Mouse (Mus musculus): ENCODE measurements at regions not wholly inside any gene's neighbourhood (a gene's known extent, or its start where the extent isn't known, plus 50 kb on each side); places are given as distances from the start of the nearest gene placed in this dataset.

DNA sequence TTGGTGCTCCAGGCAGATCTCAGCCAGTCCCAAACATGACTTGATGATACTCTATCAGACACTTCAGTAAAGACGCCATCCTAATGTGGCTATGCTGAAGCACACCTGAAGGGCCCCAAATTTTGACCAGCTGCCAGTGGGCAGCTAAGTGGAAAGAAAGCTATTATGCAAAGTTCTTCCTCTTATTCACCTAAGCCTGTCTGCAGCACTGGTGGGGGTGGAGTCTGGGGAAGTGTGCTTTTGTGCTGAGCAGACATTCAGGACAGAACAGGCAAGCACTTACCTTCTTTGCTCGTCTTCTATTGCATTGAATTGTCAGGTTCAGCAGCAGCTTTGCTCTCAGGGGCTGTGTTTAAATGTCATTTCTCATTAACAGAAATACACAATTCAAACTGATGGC, 200.7 kb downstream of the Pla2g4a start:
- DNase-seq (ENCODE audit: low spot score in 2 of 2) = no peak

DNA sequence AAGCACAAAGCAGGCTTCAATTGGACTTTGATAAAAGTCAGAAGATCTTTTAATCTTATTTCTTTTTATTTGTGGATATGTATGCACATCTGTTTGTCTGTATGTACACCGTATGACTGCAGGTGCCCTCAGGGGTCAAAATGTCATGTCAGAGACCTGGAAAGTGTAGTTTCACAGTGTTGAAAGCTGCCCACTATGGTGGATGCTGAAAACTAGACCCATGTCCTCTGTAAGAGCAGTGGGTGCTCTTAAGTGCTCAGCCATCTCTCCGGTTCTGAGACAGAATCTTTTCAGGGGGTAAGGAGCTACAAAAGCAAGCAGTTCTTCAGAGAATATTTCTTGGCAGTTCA, 202.3 kb downstream of the Pla2g4a start:
- DNase-seq (ENCODE audit: low spot score in 2 of 2) = no peak

DNA sequence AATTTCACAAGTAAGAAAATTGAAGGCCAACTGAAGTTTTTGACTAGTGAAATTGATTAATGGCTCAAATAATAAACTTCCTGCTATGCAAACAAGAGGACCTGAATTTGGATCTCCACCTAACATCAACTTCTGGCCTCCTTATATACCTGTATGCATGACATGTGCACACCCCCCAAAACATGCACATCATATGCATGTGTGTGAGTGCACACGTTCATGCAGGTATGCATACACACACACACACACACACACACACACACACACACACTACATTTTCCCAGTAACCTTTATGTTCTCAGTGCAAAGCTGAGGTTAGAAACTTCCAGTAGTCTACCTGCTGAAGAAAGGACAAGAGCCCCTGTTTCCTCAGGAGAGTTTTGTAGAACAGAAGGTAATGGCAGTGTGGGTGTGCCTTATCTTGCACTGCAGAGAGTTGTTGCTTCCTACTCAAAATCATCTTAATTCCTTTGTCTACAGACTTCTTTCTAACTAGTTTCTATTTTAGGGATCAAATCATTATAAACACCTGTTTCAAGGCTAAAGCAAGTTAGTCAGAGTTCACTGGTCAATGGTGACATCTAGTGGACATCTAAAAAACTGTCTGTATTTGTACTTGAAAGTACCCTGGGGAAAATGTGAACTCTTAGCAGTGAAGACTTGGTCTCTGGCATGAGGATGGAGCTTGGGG, 202.9 kb downstream of the Pla2g4a start:
- DNase-seq (ENCODE audit: low spot score in 2 of 2) = peak in 1 of 2 experiments; percentile 9

DNA sequence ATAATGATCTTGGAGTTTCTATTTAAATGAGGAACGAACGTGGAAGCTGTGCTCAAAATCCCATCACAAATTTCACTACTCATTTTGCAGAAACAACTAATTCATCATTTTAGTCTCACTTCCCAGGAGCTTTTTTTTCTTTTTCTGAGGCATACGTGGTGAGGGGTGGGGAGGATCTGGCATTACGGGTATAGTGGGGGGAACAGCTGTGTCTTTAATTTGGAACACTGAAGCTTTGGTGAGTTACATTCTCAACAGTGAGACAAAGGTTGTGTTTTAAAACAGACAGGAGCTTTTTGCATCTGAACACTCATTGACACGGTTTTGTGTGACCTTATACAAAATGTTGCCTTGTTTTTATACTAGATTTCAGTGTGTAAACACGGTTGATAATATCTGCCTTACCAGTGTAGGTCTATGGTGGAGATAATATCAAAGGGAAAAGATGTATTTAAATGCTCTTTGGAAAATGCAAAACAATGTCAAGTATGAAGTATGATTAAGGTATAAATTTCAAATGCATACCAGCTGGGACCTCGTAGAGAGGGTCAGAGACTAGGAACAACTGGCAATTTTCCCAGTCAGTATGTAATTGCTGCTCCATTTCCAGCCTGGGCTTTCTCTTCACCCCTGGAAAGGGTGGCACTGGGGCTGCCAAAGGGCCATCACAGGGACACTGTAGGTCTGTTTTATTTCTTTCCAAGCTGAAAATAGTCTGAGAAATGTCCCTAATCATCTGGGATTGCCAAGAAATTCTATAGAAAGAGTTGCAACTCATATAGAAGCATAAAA, 207.6 kb downstream of the Pla2g4a start:
- DNase-seq (ENCODE audit: low spot score in 2 of 2) = no peak

DNA sequence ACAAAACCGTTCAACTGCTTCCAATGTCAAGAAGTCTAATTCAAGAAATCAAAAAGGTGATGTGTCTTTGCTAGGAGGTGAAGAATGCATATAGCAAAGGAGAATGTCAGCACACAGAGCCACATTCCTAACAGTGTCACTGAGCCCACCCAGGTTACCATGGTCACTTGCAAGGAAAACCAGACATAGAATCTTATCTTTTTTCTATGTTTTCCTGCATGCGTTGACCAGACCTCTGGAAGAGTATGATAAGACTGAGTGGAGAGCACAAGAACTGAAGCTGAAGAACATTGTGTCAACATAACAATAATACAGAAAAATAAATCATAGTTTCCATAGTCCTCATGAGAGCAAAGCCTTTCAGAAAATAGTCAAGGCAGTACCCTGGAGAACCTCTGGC, 211.7 kb downstream of the Pla2g4a start:
- DNase-seq (ENCODE audit: low spot score in 2 of 2) = no peak

DNA sequence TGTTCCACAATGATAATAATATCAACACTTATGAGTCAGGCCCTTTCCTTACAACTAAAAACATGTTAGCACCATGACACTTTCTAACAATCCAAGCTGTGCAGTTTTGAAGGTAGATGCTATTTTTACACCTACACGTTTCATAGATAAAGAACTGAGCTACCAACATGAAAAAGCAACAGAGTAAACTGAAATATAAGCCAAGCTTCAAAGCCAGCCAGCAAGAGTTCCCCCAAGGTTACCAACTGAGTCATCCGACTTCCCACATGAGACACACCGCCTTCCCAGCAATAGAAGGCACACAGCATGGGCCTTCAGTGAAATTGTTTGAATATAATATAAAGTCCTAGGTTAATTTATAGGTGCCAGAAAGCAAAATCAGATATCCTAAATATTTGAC, 222.1 kb downstream of the Pla2g4a start:
- DNase-seq (ENCODE audit: low spot score in 2 of 2) = no peak

DNA sequence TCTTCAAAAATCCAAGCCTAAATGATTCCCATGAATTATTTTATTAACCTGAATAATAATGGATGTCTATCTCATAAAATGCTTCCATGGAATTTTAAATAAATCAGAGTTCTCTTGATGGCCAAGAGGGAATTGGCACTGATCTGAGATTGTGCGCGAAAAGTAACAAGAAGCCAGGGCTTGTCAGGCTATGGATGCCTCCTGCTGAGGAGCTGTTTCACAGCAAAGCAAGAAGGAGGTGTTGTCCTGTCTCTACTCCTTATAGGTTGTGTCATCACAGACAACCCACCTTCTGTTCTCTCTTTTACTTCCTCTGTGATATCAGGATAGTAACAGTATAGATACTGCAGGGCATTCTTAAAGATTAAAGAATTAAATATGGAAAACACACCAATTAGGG, 226.8 kb downstream of the Pla2g4a start:
- DNase-seq (ENCODE audit: low spot score in 2 of 2) = no peak

DNA sequence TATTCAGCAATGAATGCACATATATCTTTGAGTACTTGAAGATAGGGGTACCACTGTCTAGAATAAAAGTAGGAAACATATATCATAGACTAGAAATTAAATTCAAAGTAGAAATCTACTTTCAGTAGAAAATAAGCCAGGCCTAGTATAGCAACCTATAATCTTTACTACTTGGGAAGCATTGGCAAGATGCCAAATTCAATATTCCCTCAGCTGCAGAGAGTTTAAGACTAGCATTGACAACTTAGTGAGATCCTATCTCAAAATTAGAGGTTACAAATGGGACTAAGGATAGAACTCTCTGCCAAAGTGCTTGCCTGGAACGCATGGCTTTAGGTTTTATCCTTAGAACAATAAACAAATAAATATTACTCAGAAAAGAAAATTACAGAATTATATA, 245.9 kb downstream of the Pla2g4a start:
- DNase-seq (ENCODE audit: low spot score in 2 of 2) = no peak

DNA sequence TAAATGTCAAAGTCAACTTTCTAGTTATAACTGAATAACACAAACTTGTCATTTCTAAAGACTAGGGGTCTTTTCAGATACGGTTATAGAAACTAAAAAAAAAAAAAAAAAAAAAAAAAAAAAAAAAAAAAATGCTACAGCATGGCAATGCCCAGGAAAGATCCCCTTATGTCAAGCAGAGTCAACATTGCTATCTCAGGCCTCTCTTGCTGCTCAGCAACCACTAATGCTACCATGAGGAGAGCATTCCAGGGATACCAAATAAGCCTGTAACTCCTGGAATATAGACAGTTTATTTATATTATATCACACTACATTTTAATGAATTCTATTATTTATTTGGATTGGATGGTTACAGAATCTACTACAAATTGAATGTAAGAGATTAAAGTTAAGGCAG, 248.8 kb downstream of the Pla2g4a start:
- no peak for DNase-seq (ENCODE audit: low spot score in 2 of 2)

DNA sequence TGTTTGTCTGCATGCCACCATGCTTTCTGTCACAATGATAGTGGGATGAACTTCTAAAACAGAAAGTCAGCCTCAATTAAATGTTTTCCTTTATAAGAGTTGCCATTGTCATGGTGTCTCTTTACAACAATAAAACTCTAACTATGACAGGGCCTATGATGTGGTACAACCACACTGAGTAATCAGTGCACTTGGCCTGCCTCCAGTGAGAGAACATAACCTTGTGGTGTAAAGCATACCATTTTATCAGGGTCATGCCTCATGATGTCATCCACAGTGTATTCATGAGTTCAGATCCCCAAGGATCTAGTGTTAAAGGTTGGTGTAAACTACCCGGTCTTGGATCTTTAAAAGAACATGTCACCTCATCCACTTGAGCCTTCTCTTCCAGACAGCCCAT, 255.9 kb downstream of the Pla2g4a start:
- no peak for DNase-seq (ENCODE audit: low spot score in 2 of 2)

DNA sequence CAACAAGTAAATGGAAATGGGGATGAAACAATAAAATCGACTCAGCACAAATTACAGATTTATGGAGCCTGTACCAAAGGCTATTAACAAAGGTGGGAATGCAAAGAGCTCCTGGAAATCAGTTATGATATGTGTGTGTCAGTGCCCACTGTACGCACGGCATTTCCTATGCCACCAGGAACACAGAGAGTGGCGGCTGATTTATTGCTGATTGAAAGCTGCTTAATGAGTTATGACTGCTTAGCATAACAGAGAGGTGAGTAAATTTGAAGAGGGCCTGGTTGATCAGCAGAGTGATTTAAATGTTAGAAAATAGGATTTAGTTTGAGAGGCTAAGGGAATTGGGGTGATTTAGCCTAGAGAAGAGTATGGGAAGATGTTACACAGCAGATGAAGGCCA, 261.7 kb downstream of the Pla2g4a start:
- no peak for DNase-seq (ENCODE audit: low spot score in 2 of 2)

DNA sequence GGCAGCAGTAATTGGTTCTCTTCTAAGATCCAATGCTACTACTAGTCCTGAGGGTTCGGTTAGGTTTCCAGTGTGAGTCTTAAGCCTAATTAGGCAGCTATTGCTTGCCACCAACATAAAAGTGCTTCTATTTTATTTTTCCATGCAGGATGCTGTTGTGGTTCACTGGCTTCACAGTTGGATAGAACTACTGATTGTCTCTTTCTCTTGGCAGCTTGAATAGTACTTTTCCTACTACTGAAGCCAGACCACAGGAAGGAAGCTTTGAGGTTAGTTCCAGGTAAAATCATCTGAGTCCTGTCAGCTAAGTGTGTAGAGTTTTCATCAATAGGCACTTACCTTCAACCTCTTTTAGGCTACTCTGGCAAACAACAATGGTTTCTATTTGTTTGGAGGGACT, 286.9 kb downstream of the Pla2g4a start:
- no peak for DNase-seq (ENCODE audit: low spot score in 2 of 2)

DNA sequence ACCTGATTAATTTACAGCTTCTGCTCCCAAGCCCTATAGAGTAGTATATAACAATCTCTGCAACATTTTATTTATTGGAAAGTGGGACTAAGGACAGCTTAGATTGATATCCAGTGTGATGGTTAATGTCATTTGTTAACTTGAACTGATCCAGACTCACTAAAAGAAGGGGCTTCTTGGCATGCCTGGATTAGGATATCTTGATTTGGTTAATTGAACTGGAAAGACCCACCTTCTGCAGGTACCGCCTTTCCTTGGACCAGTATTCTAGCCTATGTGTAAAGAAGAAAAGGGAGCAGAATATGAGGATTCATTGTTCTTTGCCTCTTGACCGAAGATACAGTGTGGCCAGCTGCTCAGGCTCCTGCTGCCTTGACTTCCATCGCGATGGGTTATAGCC, 288.5 kb downstream of the Pla2g4a start:
- DNase-seq (ENCODE audit: low spot score in 2 of 2) = no peak

DNA sequence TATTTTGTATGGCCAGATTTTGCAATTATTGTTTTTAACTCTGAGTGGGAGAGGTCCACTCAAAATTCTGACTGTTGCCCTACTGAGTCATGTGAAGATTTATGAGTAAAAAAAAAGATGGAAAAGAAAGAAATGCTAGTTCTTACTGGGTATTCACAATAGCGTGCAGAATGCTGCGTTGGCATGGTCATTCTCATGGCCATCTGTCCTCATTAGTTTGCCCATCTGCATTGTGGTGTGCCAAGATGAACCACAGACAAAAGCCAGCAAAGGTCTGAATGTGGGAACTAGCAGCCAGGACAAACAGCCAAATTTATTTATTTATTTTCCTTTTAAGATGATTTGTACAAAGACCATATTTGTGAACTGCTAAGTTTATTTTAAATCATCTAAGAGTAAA, 289.0 kb downstream of the Pla2g4a start:
- DNase-seq (ENCODE audit: low spot score in 2 of 2) = peak; percentile 32 to 40

DNA sequence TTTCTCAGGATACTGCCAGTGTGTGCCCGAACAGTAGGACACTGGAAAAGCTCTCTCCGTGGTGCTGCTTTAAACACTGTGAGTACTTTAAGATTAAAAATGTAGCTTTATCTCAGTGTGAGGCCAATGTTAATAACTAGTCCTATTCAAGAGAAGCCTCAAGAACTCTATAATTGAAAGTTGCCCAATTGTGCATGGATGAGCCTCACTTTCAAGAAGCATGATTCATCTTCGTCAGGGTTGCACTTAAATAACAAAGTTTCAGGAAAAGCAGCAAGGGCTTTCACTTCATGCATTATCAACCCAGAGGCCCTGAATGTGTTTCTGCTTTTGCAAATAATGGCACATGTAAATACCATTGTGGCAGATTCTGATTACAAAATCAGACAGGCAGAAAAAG, 290.0 kb downstream of the Pla2g4a start:
- no peak for DNase-seq (ENCODE audit: low spot score in 2 of 2)
